Comparison of ENCODE assay signal across 21 mouse cellular contexts in the genomic region with DNA sequence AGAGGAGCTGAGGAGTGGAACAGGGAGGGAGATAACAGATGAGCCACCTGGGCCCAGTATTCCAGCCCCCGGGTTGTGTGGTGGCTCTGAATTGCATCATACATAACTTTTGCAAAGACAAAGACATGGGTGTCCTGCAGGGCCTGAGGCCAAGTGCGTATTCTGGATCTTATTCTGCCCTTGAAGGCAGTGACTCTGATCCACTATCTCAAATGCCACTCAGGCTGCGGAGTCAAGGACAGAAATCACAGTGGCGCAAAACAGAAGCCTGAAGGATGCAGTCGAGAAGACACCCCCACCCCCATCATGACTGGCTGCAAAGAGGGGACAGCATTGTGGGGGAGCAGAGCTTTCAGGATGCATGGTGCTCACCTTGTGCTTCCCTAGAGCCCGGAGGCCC.
"Had no signal": no experiment of that assay in that cellular context is flagged by ENCODE, and none has a peak within 500 bp of the region (broad histone marks: within the 10 kb centered on the region; RNA-seq: fewer than 3 reads in every experiment).

No protein-coding gene starts in this region.

- H3K4me1 ChIP-seq: heart, embryonic 13.5 days; heart, embryonic 15.5 days; hindbrain, embryonic 13.5 days; hindbrain, embryonic 15.5 days; limb, embryonic 10.5 days; limb, embryonic 12.5 days; liver, embryonic 13.5 days; liver, embryonic 15.5 days had no signal

- H3K27ac ChIP-seq: heart, embryonic 13.5 days; heart, embryonic 15.5 days; hindbrain, embryonic 13.5 days; hindbrain, embryonic 15.5 days; hindbrain, postnatal 0 days; layer of hippocampus, adult 2 months; left cerebral cortex, adult 2 months; limb, embryonic 10.5 days; limb, embryonic 12.5 days; liver, embryonic 13.5 days; liver, embryonic 15.5 days had no signal

- H3K36me3 ChIP-seq: heart, embryonic 13.5 days; heart, embryonic 15.5 days; limb, embryonic 10.5 days; limb, embryonic 12.5 days; liver, embryonic 13.5 days; liver, embryonic 15.5 days had no signal

- H3K4me3 ChIP-seq: heart, embryonic 13.5 days; heart, embryonic 15.5 days; hindbrain, embryonic 13.5 days; hindbrain, embryonic 15.5 days; layer of hippocampus, adult 2 months; left cerebral cortex, adult 2 months; limb, embryonic 10.5 days; limb, embryonic 12.5 days; liver, embryonic 13.5 days; liver, embryonic 15.5 days had no signal

- H3K27me3 ChIP-seq: hindbrain, embryonic 13.5 days; hindbrain, embryonic 15.5 days; liver, embryonic 13.5 days; liver, embryonic 15.5 days had no signal

- DNase-seq: gastrocnemius, postnatal 14 days; gastrocnemius, postnatal 36 days; heart, adult 11 months; heart, postnatal 14 days; heart, postnatal 36 days; kidney, adult 11 months; kidney, adult 8-10 months; kidney, postnatal 10 days; kidney, postnatal 4 days; liver; liver, embryonic 13.5 days had no signal
